Mouse (Mus musculus) E14TG2a.4 (cell line): ENCODE results near the gene Grwd1.

Source experiments
- H3K27me3 ChIP-seq: 2 replicates; pipeline ENCODE4 v1.6.1; 2014; ENCODE audit warnings: low read length, control low read depth; ENCODE audit not compliant: insufficient read depth
- H3K36me3 ChIP-seq: 2 replicates; pipeline ENCODE4 v1.6.1; 2014; ENCODE audit warnings: low read length, control low read depth; ENCODE audit not compliant: insufficient read depth
- H3K4me1 ChIP-seq: replicated peaks from 2 replicates; pipeline ENCODE4 v1.6.1; 2014; ENCODE audit warnings: low read depth, low read length, control low read depth
- H3K4me3 ChIP-seq: replicated peaks from 2 replicates; pipeline ENCODE4 v1.5.1; 2014; ENCODE audit warnings: mild to moderate bottlenecking, low read length
- H3K9me3 ChIP-seq: 2 replicates; pipeline ENCODE4 v1.6.1; 2014; ENCODE audit warnings: low read length, control low read depth
- CTCF ChIP-seq: conservative IDR thresholded peaks from 2 replicates; pipeline ENCODE4 v1.5.1; 2014; ENCODE audit warnings: low read length
- NANOG ChIP-seq: IDR thresholded peaks from 2 replicates; pipeline ENCODE4 v1.6.1; 2014; ENCODE audit warnings: borderline replicate concordance, low read length, mixed read lengths
- POU5F1 ChIP-seq: IDR thresholded peaks from 2 replicates; pipeline ENCODE4 v1.6.1; 2014; ENCODE audit warnings: low read length, borderline replicate concordance

The Grwd1 gene

DNA sequence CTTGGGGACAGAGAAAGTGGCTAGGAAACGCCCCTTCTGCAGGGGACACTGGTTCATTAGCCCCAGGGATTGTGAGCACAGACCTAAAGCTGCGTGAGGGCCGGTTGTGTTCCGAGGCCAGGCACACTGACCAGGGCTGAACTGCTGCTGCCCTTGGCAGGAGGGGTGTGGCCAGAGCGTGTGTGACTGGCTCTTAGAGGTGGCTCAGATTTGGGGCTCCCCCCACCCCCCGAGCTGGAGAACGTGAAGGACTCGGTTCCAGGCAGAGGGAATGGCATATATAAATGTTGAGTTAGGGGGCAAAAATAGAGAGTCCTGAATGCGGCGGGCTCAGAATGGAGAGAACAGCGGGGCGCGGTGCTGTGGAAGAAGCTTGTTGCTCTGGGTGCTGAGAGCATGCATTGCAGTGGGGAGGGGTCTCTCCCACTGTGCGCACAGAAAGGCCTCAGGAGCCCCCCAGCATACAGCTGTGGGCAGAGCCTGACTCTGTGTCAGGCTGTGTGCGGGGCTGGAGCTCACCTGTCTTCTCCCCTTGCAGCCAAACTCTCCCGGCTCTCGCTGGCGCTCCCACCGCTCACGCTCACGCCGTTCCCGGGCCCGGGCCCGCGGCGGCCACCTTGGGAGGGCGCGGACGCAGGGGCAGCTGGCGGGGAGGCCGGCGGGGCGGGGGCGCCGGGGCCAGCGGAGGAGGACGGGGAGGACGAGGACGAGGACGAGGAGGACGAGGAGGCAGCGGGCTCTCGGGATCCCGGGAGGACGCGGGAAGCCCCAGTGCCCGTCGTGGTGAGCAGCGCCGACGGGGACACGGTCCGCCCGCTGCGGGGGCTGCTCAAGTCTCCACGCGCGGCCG, 32.9 kb downstream of the Grwd1 start:
- peaks cover 66% of the 10 kb centered on the region for H3K4me1 ChIP-seq
- TF ChIP-seq CTCF, result no peak
- TF ChIP-seq POU5F1, result no peak
- no peak for TF ChIP-seq NANOG
- H3K36me3 ChIP-seq, result peaks cover 4% of the 10 kb centered on the region
- H3K4me3 ChIP-seq, result peak overlapping the region; percentile 78
- H3K9me3 ChIP-seq, result no peaks in the 10 kb centered on the region
- H3K27me3 ChIP-seq, result peaks cover 32% of the 10 kb centered on the region

DNA sequence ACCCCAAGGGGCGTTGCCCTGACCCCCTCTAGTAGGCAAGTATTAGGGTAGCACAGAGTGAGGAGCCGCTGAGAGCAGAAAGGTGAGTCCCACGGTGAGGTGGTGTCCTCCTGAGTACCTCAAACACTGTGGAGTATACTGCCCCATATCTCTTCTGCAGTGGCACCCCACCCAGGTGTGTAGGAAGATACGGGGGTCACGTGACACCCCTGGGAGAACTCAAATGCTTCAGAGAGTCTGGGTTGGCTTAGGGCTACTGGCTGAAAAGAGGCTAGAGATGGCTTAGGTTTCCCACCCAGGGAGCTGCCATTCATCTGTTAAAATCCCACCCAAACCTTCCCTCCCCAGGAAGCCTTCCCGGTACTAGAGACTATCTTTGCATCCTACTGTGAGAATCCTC, 33.8 kb downstream of the Grwd1 start:
- TF ChIP-seq NANOG, result no peak
- TF ChIP-seq CTCF, result no peak
- no peak for TF ChIP-seq POU5F1
- H3K9me3 ChIP-seq, result no peaks in the 10 kb centered on the region
- H3K4me3 ChIP-seq, result peak overlapping the region; percentile 78; the same call in 1 of the 2 replicates
- H3K4me1 ChIP-seq, result peaks cover 69% of the 10 kb centered on the region
- peaks cover 34% of the 10 kb centered on the region for H3K27me3 ChIP-seq
- no peaks in the 10 kb centered on the region for H3K36me3 ChIP-seq

DNA sequence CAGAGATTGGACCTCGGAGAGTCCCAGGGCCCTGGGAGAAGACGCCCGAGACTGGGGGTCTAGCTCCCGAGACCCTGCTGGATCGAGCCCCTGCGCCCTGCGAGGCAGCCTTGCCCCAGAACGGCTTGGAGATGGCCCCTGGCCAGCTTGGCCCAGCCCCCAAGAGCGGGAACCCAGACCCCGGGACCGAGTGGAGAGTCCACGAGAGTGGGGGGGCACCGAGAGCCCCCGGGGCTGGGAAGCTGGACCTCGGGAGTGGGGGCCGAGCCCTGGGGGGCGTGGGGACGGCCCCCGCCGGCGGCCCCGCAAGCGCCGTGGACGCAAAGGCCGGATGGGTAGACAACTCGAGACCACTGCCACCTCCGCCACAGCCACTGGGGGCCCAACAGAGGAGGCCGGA, 35.8 kb downstream of the Grwd1 start:
- Histone ChIP-seq H3K9me3 (peaks cover 3% of the 10 kb centered on the region; the same call in 1 of the 2 replicates), H3K4me3 (peak overlapping the region; percentile 71), H3K27me3 (peaks cover 34% of the 10 kb centered on the region), H3K36me3 (peaks cover 12% of the 10 kb centered on the region), H3K4me1 (peaks cover 69% of the 10 kb centered on the region)
- no peak for TF ChIP-seq CTCF
- no peak for TF ChIP-seq POU5F1
- TF ChIP-seq NANOG, result no peak

DNA sequence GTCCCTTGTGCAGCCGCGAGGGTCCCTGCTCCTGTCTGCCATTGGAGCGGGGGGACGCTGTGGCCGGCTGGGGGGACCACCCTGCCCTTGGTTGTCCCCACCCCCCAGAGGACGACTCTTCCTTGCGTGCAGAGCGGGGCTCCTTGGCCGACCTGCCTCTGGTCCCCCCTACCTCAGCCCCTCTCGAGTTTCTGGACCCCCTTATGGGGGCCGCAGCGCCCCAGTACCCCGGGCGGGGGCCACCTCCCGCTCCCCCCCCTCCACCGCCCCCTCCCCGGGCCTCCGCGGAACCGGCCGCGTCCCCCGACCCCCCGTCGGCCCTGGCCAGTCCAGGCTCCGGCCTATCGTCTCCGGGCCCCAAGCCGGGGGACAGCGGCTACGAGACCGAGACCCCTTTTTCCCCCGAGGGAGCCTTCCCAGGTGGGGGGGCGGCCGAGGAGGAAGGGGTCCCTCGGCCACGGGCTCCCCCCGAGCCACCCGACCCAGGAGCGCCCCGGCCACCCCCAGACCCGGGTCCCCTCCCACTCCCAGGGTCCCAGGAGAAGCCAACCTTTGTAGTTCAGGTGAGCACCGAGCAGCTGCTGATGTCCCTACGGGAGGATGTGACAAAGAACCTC, 36.7 kb downstream of the Grwd1 start:
- H3K4me3 ChIP-seq, result peak overlapping the region; percentile 71
- no peak for TF ChIP-seq POU5F1
- TF ChIP-seq NANOG, result no peak
- no peak for TF ChIP-seq CTCF
- peaks cover 34% of the 10 kb centered on the region for H3K27me3 ChIP-seq
- H3K4me1 ChIP-seq, result peaks cover 61% of the 10 kb centered on the region
- peaks cover 5% of the 10 kb centered on the region; the same call in 1 of the 2 replicates for H3K9me3 ChIP-seq
- peaks cover 21% of the 10 kb centered on the region for H3K36me3 ChIP-seq

DNA sequence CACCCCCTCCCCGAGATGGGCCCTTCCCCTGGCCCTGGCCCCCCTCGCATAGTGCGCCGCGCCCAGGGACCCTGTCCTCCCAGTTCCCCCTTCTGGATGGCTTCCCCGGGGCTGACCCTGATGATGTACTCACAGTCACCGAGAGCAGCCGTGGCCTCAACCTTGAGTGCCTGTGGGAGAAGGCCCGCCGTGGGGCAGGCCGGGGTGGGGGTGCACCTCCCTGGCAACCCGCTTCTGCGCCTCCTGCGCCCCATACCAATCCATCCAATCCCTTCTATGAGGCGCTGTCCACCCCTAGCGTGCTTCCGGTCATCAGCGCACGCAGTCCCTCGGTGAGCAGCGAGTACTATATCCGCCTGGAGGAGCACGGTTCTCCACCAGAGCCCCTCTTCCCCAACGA, 37.5 kb downstream of the Grwd1 start:
- no peak for TF ChIP-seq POU5F1
- no peak for TF ChIP-seq NANOG
- no peak for TF ChIP-seq CTCF
- H3K4me3 ChIP-seq, result peak overlapping the region; percentile 71

DNA sequence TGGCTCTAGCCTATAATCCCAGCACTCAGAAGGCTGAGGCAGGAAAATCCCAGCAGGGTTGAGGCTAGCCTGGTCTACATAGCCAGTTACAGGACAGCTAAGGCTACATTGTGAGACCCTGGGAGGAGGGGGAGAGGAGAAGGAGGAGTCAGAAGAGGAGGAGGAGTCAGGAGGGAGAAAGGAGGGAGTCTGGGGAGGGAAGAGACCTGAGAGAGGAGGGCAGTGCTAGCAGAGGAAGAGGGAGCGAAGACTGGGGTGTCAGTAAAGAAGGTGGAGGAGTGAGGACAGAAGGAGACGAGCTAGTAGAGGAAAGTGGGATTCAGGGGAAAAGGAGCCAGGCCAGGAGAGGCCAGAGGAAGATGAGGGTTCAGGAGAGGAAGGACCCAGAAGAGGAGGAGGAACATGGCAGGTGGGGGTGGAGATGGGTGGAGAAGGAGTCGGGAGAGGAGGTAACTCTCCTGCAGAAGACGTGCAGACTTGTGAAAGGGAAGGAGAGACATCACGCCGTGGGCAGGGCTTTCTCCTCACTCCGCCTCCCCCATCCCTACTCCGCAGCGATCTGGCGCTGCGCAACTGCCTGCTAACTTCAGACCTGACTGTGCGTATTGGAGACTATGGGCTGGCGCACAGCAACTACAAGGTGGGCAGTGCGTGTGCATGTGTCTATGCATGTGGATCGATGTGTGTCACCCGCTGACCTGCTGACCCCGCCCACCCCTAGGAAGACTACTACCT, 38.8 kb downstream of the Grwd1 start:
- Histone ChIP-seq H3K4me1 (peaks cover 61% of the 10 kb centered on the region), H3K4me3 (peak overlapping the region; percentile 45), H3K36me3 (peaks cover 32% of the 10 kb centered on the region), H3K9me3 (peaks cover 5% of the 10 kb centered on the region; the same call in 1 of the 2 replicates), H3K27me3 (peaks cover 20% of the 10 kb centered on the region)
- TF ChIP-seq NANOG (no peak), CTCF (no peak), POU5F1 (no peak)

More for the DNA sequence above, 37.5 kb downstream of the Grwd1 start:
- H3K36me3 ChIP-seq, result peaks cover 28% of the 10 kb centered on the region
- H3K27me3 ChIP-seq, result peaks cover 31% of the 10 kb centered on the region
- peaks cover 59% of the 10 kb centered on the region for H3K4me1 ChIP-seq
- H3K9me3 ChIP-seq, result peaks cover 5% of the 10 kb centered on the region; the same call in 1 of the 2 replicates

DNA sequence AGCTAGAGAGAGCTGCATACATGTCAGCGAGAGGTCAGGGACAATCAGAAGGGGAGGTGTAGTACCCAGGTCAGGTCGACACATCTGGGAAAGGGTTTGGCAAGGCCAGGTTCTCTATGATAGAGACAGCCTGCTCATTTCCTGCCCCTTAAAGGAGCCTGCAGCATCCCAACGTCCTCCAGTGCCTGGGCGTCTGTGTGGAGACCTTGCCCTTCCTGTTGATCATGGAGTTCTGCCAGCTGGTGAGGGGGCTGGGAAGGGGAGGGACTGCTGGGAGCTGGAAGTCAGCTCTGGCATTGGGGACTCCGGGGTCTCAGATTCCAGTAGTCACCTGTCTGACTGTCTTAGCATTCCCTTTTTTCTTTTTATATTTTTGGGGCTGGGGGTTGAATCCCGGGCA, 40.0 kb downstream of the Grwd1 start:
- H3K9me3 ChIP-seq, result peaks cover 5% of the 10 kb centered on the region; the same call in 1 of the 2 replicates
- TF ChIP-seq CTCF (no peak), NANOG (no peak), POU5F1 (no peak)
- peaks cover 32% of the 10 kb centered on the region for H3K36me3 ChIP-seq
- peaks cover 20% of the 10 kb centered on the region for H3K27me3 ChIP-seq
- peaks cover 71% of the 10 kb centered on the region for H3K4me1 ChIP-seq
- no peak overlapping the region for H3K4me3 ChIP-seq

DNA sequence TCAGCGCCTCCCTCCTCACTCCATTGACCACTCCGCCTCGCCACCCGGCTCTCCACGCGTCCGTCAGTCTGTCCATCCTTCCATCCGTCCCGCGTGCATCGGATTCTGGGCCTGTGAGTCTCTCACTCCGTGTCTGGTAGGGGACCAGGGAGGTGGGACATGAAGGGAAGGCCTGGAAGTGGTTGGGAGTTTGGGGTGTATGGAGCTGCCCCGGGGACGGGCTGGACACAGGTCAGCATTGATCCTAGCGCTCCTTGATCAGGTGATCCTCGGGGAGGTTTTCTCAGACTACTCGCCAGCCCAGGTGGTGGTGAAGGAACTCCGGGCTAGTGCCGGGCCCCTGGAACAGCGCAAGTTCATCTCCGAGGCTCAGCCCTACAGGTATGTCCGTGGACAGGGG, 43.1 kb downstream of the Grwd1 start:
- Histone ChIP-seq H3K4me1 (peaks cover 63% of the 10 kb centered on the region), H3K9me3 (peaks cover 5% of the 10 kb centered on the region; the same call in 1 of the 2 replicates), H3K4me3 (peak overlapping the region; percentile 84), H3K36me3 (peaks cover 32% of the 10 kb centered on the region), H3K27me3 (peaks cover 4% of the 10 kb centered on the region; the same call in 1 of the 2 replicates)
- TF ChIP-seq POU5F1, result no peak
- TF ChIP-seq CTCF, result no peak
- TF ChIP-seq NANOG, result no peak
